Mouse (Mus musculus): ENCODE data around the gene Armc2.

GRCm38 (mm10) chr10:41901456-41901855, 116.8 kb downstream of the Armc2 start:
- TF ChIP-seq CTCF (IDR thresholded peaks at IDR 0.05; ENCODE audit: low read depth, low read length) (no peak), TAL1 (conservative IDR thresholded peaks at IDR 0.05; ENCODE audit: low read depth, low read length) (no peak)

Measured in G1E (cell line).